Mouse (Mus musculus) limb, embryonic 10.5 days (tissue): ENCODE data around the gene Tgfb1. TPM values are rescaled to one million over a fixed set of nuclear protein-coding genes. Genes with fewer than 3 reads are reported as not detected.

Source experiments
- DNase-seq: peaks from one replicate; pipeline ENCODE4 v3.0.0-alpha.2; 2017; ENCODE audit warnings: low spot score
- H3K27ac ChIP-seq: fragments of 300-500 bp; sonication (generic); 2 replicates; pipeline ENCODE4 v1.5.1; 2016; ENCODE audit warnings: mild to moderate bottlenecking
- H3K27me3 ChIP-seq: fragments of 300-500 bp; sonication (generic); 2 replicates; pipeline ENCODE4 v1.6.1; 2016; ENCODE audit warnings: low read depth, mild to moderate bottlenecking; ENCODE audit not compliant: poor library complexity, severe bottlenecking
- H3K36me3 ChIP-seq: fragments of 300-500 bp; sonication (generic); 2 replicates; pipeline ENCODE4 v1.6.1; 2016; ENCODE audit warnings: mild to moderate bottlenecking, moderate library complexity
- H3K4me1 ChIP-seq: fragments of 300-500 bp; sonication (generic); 2 replicates; pipeline ENCODE4 v1.6.1; 2016
- H3K4me3 ChIP-seq: fragments of 300-500 bp; sonication (generic); 2 replicates; pipeline ENCODE4 v1.5.1; 2016; ENCODE audit warnings: mild to moderate bottlenecking, moderate library complexity
- H3K9me3 ChIP-seq: fragments of 300-500 bp; sonication (generic); replicated peaks from 2 replicates; pipeline ENCODE4 v1.6.1; 2016; ENCODE audit warnings: mild to moderate bottlenecking
- WGBS: fragments of 180-500 bp; shearing (Covaris S2); methylation state at CpG from one replicate; pipeline ENCODE4 v1.1.7; 2016; 5-methylcytosine and 5-hydroxymethylcytosine counted together
- polyA plus RNA-seq: library from polyadenylated mRNA; unstranded; fragments of >200 nt; fragmentation: Nextera tagmentation; extraction: Ambion mirVana; gene quantifications from 2 replicates; pipeline ENCODE4 v1.2.1, GENCODE M21; 2016

The Tgfb1 gene
- polyA plus RNA-seq = 1.4 and 1.6 TPM in 2 replicates

DNA sequence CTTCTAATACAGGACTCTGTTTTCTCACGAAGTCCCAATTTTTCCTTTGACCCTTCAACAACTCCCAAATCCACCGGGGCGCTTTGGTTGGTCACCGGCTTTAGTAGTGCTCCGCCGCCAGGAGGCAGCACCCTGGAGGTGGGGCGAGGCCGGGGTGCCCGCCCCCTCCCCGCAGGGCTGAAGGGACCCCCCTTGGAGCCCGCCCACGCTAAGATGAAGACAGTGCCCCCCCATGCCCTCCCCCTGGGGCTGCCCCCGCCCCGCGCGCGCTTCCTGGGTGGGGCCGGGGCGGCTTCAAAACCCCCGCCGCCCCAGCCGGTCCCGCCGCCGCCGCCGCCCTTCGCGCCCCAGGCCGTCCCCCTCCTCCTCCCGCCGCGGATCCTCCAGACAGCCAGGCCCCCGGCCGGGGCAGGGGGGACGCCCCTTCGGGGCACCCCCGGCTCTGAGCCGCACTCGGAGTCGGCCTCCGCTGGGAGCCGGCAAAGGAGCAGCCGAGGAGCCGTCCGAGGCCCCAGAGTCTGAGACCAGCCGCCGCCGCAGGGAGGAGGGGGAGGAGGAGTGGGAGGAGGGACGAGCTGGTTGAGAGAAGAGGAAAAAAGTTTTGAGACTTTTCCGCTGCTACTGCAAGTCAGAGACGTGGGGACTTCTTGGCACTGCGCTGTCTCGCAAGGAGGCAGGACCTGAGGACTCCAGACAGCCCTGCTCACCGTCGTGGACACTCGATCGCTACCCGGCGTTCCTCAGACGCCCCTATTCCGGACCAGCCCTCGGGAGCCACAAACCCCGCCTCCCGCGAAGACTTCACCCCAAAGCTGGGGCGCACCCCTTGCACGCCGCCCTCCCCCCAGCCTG lies at the start of gene Tgfb1:
TSS of gene Tgfb1 (plus strand) at position 323 of the 852 bp plus-strand sequence.
- H3K4me3 ChIP-seq = peak within 1 kb of the TSS; percentile 57
- peaks cover 71% of the 10 kb centered on the region for H3K27me3 ChIP-seq
- DNase-seq = peak; percentile 82
- under 1% methylated on average over 68 of the region's 69 CpGs for WGBS
- H3K27ac ChIP-seq = peak within 1 kb of the TSS; percentile 79
- peaks cover 44% of the 10 kb centered on the region for H3K4me1 ChIP-seq
- H3K36me3 ChIP-seq = peaks cover 7% of the 10 kb centered on the region; the same call in 1 of the 2 replicates
- H3K9me3 ChIP-seq = no peaks in the 10 kb centered on the region

- no peaks in the 10 kb centered on the region for H3K27me3 ChIP-seq
- peaks cover 49% of the 10 kb centered on the region for H3K36me3 ChIP-seq
- H3K4me1 ChIP-seq = no peaks in the 10 kb centered on the region
- no peaks in the 10 kb centered on the region for H3K9me3 ChIP-seq
- no peak for DNase-seq
- 92% methylated on average over 5 of the region's 5 CpGs for WGBS
- H3K4me3 ChIP-seq = no peak overlapping the region
- no peak overlapping the region for H3K27ac ChIP-seq
These were observed 49.7 kb upstream of the Tgfb1 start for GRCm38 (mm10) chr7:25637099-25637498.

- Histone ChIP-seq H3K9me3 (no peaks in the 10 kb centered on the region), H3K27ac (no peak overlapping the region), H3K36me3 (peaks cover 37% of the 10 kb centered on the region), H3K27me3 (no peaks in the 10 kb centered on the region), H3K4me1 (no peaks in the 10 kb centered on the region), H3K4me3 (no peak overlapping the region)
- 90% methylated on average over 4 of the region's 4 CpGs for WGBS
- no peak for DNase-seq
These were observed 47.0 kb upstream of the Tgfb1 start for GRCm38 (mm10) chr7:25639754-25640153.

DNA sequence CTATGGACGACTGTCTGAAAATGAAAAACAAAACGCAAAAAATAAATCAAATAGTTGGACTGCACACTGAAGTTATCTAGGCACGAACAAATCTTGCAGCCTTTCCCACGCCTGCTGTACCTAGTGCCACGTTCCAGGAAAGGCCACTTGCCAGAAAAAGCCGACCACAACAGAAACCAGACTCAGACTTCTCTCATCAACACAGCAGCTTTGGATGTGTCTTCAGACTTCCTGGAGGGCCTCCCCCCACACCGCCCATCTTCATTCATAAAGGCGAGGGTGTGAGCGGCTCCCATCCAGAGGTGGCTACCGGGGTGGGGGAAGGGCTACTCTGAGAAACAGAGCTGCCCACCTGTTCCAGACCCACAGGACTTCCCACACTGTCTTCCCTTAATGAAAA lies 42.7 kb upstream of the Tgfb1 start:
- Histone ChIP-seq H3K4me1 (no peaks in the 10 kb centered on the region), H3K4me3 (no peak overlapping the region), H3K27ac (no peak overlapping the region), H3K9me3 (no peaks in the 10 kb centered on the region), H3K36me3 (peaks cover 16% of the 10 kb centered on the region; the same call in 1 of the 2 replicates), H3K27me3 (no peaks in the 10 kb centered on the region)
- no peak for DNase-seq
- WGBS = 85% methylated on average over 10 of the region's 10 CpGs

DNA sequence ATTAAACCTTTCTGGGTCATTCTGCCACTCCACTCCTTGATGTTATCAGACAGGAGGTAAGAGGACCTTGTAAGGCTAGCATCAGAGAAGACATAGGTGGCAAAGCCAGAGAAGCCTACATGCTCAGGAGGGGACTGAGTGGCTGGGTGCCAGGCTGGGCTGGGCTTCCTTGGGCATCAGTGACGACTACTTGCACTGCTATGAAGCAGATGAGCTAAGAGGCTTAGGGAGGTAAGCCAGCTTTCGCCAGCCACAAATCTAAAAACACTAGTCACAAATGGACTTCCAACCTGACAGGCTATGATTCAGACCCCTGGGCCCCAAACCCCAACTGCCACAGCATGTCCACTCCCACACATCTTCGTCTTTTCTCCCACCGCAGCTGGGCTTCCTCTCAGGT lies 42.2 kb upstream of the Tgfb1 start:
- Histone ChIP-seq H3K27me3 (no peaks in the 10 kb centered on the region), H3K36me3 (peaks cover 14% of the 10 kb centered on the region; the same call in 1 of the 2 replicates), H3K27ac (no peak overlapping the region), H3K4me1 (no peaks in the 10 kb centered on the region), H3K4me3 (no peak overlapping the region), H3K9me3 (no peaks in the 10 kb centered on the region)
- DNase-seq = no peak
- 88% methylated on average over 4 of the region's 4 CpGs for WGBS

- Histone ChIP-seq H3K36me3 (peaks cover 14% of the 10 kb centered on the region; the same call in 1 of the 2 replicates), H3K27ac (no peak overlapping the region), H3K4me3 (no peak overlapping the region), H3K4me1 (no peaks in the 10 kb centered on the region), H3K9me3 (no peaks in the 10 kb centered on the region), H3K27me3 (no peaks in the 10 kb centered on the region)
- WGBS = 71% methylated on average over 14 of the region's 14 CpGs
- no peak for DNase-seq
These were observed 41.7 kb upstream of the Tgfb1 start for GRCm38 (mm10) chr7:25645074-25645473.

DNA sequence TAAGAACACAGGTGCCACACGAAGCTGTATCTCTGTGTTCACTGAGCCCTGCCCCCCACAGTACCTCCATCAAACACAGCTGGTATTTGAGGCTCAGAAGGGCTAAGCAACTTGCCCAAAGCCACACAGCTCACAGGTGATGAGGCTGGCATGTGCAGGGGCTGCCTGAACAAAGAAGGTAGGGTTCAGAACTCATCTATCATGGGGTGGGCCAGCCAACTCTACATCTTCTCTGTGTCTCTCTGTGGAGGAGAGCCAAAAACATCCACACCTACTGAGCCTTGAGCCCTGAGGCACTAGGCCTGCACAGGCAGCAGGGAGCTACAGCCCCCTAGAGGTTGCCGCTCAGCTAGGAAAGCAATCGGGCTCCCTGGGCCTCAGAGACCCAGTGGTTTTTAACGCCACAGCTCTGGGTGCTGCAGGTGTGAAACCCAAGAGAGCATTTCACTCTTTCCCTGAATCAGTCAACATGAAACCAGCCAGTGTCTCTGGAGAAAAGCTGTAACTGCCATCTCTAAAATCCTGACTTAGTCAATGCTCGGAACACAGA lies 39.2 kb upstream of the Tgfb1 start:
- DNase-seq = no peak
- Histone ChIP-seq H3K36me3 (peaks cover 4% of the 10 kb centered on the region; the same call in 1 of the 2 replicates), H3K9me3 (no peaks in the 10 kb centered on the region), H3K27me3 (no peaks in the 10 kb centered on the region), H3K27ac (no peak overlapping the region), H3K4me3 (no peak overlapping the region), H3K4me1 (no peaks in the 10 kb centered on the region)
- 46% methylated on average over 5 of the region's 5 CpGs for WGBS

GRCm38 (mm10) chr7:25649839-25650238 lies 37.0 kb upstream of the Tgfb1 start:
- WGBS = 88% methylated on average over 5 of the region's 5 CpGs
- H3K9me3 ChIP-seq = no peaks in the 10 kb centered on the region
- H3K27ac ChIP-seq = no peak overlapping the region
- DNase-seq = no peak
- H3K27me3 ChIP-seq = no peaks in the 10 kb centered on the region
- no peaks in the 10 kb centered on the region for H3K4me1 ChIP-seq
- H3K4me3 ChIP-seq = no peak overlapping the region
- peaks cover 3% of the 10 kb centered on the region; the same call in 1 of the 2 replicates for H3K36me3 ChIP-seq

GRCm38 (mm10) chr7:25651281-25651680 lies 35.5 kb upstream of the Tgfb1 start:
- no peaks in the 10 kb centered on the region; the same call in 1 of the 2 replicates for H3K36me3 ChIP-seq
- H3K4me1 ChIP-seq = no peaks in the 10 kb centered on the region
- 92% methylated on average over 8 of the region's 8 CpGs for WGBS
- H3K27ac ChIP-seq = no peak overlapping the region
- no peaks in the 10 kb centered on the region for H3K9me3 ChIP-seq
- no peak overlapping the region for H3K4me3 ChIP-seq
- H3K27me3 ChIP-seq = no peaks in the 10 kb centered on the region
- DNase-seq = no peak

GRCm38 (mm10) chr7:25652244-25652759 lies 34.5 kb upstream of the Tgfb1 start:
- no peak overlapping the region for H3K27ac ChIP-seq
- no peaks in the 10 kb centered on the region for H3K9me3 ChIP-seq
- no peak for DNase-seq
- 94% methylated on average over 12 of the region's 12 CpGs for WGBS
- no peak overlapping the region for H3K4me3 ChIP-seq
- H3K4me1 ChIP-seq = peaks cover 4% of the 10 kb centered on the region; the same call in 1 of the 2 replicates
- H3K27me3 ChIP-seq = no peaks in the 10 kb centered on the region
- H3K36me3 ChIP-seq = no peaks in the 10 kb centered on the region; the same call in 1 of the 2 replicates

DNA sequence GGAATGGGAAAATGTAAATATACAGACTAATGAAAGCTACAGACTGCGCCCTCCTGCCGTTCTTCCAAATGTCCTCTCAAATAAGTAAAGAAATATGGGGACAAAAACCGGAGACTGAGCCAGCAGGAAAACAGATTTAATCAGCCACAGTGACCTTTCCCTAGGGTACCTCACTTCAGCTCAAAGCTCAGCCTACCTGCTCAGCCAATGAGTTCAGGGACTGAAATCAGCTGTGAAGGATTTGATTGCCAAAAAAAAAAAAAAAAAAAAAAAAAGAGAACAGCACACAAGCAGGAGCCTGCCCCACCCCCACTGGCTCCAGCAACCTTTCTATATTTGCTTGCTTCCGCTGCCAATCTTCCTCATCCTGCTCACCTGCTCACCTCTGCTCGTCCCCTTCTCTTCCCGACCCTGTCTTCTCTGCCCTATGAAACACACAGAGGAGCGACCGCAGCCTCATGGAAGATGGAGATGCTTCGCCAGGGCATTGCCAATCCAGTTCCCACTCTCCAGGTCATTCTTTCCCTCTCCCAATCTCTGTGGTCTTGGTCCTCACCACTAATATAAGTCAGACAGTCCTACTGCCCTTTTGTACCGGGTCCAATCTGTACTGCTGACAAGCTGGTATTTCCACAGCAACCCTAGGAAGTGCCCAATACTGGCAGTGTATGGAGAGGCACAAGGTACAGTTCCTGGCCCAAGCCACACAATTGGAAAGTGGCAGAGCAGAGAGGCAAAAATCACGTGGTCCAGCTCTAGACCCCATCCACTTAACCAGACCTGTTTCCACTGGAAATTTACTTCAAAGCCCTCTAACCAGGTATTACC lies 31.0 kb upstream of the Tgfb1 start:
- DNase-seq = no peak
- Histone ChIP-seq H3K4me1 (peaks cover 21% of the 10 kb centered on the region), H3K27ac (no peak overlapping the region), H3K36me3 (peaks cover under 1% of the 10 kb centered on the region; the same call in 1 of the 2 replicates), H3K4me3 (no peak overlapping the region), H3K9me3 (no peaks in the 10 kb centered on the region), H3K27me3 (no peaks in the 10 kb centered on the region)
- WGBS = 82% methylated on average over 11 of the region's 11 CpGs

DNA sequence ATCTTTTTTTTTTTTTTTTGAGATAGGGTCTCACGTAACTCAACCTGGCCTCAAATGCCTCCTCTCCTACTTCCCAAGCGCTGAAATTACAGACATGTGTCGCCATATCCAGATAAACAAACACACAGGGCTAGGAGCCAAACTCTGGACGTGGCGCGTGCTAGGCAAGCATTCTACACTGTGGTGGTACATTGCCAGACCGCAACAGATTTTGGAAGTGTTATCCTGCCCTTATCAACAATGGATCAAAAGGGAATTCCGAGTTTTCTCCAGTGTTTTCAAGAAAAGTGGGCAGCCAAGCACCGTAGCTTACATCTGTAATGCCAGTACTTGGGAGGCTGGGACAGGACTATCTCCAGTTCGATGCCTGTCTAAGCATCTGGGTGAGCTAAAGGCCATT lies 29.0 kb upstream of the Tgfb1 start:
- H3K4me1 ChIP-seq = peaks cover 21% of the 10 kb centered on the region
- WGBS = 43% methylated on average over 10 of the region's 10 CpGs
- DNase-seq = no peak
- peak overlapping the region; percentile 68 for H3K4me3 ChIP-seq
- no peak overlapping the region for H3K27ac ChIP-seq
- no peaks in the 10 kb centered on the region for H3K27me3 ChIP-seq
- peaks cover 20% of the 10 kb centered on the region for H3K36me3 ChIP-seq
- no peaks in the 10 kb centered on the region for H3K9me3 ChIP-seq
